Mouse (Mus musculus) urinary bladder, postnatal 14 days (tissue): Measurements from ENCODE around the gene Clns1a.

Source experiments
- DNase-seq: peaks from one replicate; pipeline ENCODE4 v3.0.0; 2021; ENCODE audit warnings: low spot score

Gene Clns1a

GRCm38 (mm10) chr7:97728666-97729614, 32.5 kb downstream of the Clns1a start:
- DNase-seq = no peak

- DNase-seq = no peak
Measured at GRCm38 (mm10) chr7:97730427-97730826, 34.0 kb downstream of the Clns1a start.

- DNase-seq = no peak
Measured at GRCm38 (mm10) chr7:97733606-97734005, 37.2 kb downstream of the Clns1a start.

DNA sequence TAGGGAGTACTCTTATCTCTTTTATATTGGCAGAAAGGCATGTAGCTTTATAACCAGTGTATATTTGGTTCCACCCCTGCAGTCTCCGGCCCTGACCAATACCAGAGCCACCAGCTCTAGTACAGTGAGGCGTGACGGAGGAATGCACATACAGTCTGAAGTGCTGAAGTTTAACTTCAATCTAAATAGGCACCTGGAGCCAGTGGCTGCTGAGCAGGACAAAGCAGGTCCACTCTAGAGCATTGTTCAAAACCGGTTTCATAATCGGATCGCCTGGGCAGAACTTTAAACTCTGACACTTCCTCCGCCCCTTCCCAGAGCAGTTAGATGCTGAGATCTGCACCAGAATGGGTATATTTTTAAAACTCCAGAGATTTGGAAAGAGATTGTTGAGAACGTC, 38.6 kb downstream of the Clns1a start:
- DNase-seq = no peak

DNA sequence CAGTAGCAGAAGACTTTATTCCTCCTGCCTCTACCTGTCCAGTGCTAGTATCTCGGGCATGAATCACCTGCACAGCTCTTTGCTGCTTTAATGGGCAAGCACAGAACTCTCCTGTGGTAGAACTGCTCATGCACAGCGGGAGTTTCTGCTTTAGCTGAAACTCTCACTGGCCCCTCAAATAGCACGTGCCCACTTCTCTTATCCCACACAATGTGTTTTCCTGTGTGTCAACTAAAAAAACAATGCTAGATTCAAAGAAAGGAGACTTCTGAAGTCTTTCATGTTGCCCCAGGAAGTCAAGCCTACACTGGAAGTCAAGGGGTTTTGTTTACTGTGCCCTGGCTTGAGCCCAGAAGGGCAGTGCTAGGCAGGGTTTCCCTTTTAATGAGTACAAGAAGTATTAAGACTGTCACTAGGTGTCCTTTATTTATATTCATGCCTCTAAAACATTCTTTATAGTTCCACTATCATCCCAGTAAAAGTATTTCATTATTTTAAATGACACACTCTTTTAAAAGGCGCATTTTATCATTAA, 39.5 kb downstream of the Clns1a start:
- DNase-seq = no peak

DNA sequence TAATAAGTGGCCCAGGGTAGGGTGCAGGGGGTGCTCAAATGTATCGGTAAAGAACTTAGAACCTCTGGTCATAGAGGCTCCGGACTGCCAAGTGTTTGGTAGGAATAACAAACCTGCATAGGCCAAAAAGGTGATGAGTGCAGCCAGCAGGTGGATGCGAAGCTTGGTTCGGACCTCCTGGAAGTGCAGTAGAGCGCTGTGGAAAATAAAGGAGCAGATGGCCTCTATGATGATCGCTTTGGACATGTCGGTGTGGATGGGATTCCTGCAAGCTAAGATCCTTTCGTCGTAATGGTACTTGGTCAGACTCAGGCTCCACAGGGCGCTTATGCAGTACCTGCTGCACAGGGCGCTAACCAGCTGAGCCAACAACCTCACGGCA, 40.8 kb downstream of the Clns1a start:
- DNase-seq = no peak

DNA sequence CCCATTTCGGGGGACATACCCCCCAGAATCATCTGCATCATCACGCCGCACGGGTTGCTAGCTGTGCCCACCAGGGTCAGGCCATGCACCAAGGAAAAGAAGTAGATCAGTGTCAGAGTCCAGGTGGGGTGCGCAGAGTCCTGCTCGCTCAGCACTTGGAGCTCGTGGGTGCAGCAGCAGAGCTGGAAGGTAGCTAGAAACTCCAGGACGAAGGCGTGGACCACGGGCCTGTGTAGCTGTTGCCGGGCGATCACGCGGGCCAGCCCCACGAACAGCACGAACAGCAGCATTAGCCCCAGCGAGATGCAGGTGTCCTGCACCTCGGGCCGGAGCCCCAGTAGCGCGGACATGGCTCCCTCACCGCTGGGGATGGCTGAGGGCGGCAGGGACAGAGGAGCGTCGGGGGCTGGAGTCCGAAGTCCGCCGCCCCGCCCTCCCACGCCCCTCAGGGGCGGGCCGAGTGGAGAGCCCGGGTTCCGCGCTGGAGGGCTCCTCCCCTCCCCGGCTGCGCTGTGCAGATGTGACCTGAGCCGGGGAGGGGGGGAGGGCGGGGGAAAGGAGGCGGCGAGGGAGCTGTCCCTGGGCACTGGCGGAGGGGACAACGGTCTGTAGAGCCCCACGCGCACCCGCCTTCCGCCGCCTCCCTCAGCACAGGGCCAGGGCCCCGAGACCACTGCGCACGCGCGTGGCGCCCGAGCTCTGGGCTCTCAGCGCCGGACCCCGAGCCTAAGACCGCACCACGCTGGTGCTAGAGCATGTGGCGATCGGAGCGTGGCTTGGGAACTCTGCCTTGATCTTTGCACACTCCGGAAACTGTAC, 41.4 kb downstream of the Clns1a start, which contains the start of gene Aqp11:
Aqp11 (minus strand) TSS at position 652 of the 819 bp plus-strand sequence.
- peak; percentile 84 for DNase-seq

- DNase-seq = no peak
Measured at GRCm38 (mm10) chr7:97740948-97741347, 44.5 kb downstream of the Clns1a start.

DNA sequence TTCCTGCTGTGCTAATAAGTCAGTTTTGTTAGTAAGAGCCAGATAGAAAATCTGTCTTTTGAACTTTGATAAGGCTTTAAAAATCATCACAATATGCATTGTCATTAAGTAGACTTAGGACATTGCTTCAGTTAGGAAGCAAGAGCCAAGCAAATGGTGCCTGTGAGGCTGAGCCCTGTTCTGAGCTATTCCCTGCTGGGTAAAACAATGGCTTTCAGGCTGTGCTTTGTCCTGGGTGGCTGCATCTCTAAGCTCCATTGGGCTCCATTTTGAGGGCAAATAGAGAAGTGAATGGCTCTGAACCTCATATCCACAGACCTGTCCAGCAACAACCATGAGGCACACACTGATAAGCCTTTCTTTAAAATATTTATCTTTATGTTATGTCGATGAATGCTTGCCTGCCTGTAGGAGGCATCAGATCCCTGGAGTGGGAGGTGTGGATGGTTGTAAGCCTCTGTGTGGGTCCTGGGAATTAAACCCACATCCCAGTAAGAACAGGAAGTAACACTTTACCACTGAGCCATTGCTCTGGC, 45.4 kb downstream of the Clns1a start:
- no peak for DNase-seq

GRCm38 (mm10) chr7:97745299-97745698, 48.9 kb downstream of the Clns1a start:
- peak; percentile 64 for DNase-seq

- DNase-seq = no peak
Measured at GRCm38 (mm10) chr7:97747176-97747707, 50.8 kb downstream of the Clns1a start.

- peak; percentile 87 for DNase-seq
Measured at GRCm38 (mm10) chr7:97747787-97748497, 51.5 kb downstream of the Clns1a start.

DNA sequence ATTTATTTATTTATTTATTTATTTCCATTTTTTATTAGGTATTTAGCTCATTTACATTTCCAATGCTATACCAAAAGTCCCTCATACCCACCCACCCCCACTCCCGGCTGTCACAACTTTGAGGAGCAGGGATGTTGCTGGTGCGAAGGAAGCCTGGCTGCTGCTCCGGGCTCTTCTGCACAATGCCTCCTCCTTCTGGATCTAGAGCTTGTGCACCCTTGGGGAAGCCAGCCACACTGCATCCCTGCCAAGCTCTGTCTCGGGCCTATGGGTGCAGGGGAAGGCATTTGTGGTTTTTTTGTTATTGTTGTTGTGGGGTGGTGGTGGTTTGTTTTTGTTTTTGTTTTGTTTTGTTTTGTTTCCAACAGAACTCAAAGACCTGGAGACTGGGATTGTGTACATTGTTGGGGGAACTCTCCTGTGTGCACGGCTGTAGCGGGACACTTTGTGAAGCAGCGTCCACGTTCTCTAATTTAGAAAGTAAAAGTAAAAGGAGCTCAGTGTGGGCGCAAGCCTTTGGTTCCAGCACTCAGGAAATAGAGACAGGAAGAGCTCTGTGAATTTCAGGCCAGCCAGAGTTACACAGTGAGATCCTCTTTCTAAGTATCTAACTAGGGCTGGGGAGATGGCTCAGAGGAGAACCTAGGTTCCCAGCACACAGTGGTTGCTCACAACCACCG, 52.2 kb downstream of the Clns1a start:
- DNase-seq = no peak

DNA sequence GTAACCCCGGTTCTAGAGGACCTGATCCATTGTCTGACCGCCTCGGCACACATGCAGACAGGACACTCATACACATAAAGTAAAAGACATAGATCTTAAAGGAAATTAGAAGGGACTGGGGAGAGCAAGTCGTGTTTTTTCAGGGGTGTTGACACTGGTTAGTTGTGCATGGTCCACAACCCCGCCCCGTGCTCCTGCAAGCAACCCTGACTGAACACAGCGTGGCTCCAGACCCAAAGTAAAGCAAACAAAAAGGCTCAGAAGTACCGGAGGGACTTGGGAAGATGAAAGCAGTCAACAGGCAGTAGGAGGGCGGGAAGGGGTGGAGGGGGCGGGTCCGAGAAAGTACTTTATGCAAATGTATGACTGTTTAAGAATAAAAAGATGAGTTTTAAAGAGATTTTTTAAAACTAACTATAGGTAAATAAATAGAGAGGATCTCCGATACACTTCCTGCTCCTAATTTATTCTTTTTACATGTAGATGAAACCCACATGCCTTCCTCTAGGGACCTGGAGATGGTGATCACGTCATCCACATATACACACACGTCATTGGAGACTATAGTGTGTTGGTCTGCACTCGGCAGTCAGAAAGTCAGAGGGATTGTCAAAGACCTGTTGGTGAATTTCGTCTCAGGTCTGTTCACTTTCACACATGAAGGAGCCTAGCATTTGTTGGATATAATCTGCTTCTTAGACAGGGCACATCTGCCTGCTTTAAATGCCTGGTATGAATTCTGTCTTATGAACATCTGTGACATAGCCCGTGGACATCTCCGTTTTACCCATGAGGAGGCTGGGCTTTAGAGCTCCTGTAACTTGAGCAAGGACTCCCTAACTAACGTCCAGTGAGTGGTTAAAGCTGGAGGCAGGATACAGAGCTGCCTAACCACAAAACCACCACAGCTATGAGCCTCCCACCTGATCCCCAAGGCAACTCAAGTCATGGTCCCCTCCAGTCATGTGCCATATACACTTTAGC, 53.1 kb downstream of the Clns1a start:
- no peak for DNase-seq

DNA sequence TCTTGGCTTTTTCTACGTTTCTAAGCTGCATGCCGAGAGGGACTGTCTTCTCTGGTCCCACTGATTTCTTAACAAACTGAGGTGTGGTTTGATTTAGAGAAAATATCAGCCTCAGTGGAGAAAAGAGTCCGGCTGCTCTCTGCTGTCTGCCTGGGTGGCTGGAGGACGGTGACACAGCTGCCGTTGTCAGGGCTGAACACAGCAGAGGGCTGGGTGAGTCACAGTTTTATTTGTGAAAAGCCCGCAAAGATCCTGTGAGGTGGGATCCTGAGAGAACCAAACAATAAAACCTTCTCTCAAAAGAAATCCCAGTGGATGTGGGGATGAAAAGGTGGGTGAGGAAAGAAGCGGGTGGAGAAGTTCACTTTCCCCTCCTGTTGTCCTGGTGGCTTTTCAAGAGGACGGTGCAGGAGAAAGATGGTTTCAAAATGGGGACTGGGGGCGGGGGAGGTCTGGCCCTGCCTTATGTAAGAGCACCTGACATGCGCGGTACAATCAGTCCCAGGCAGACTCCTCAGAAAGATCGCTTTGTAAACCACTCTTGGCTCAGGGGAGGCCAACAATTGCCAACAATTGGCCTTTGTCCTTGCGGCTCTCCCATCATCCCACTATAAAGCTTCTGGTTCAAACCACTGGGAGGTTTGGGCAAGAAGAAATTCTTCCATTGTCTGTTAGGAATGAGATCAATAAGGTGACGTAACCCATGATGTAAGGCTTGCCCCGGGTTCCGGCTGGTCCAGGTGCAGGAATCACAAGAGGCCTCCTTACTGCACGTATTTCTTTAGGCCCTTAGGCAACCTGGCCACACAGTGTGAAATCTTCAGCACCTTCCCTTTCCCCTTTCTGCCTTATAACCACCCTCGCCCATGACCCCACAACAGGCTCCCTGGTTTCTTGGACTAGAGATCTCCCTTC, 60.8 kb downstream of the Clns1a start:
- no peak for DNase-seq

DNA sequence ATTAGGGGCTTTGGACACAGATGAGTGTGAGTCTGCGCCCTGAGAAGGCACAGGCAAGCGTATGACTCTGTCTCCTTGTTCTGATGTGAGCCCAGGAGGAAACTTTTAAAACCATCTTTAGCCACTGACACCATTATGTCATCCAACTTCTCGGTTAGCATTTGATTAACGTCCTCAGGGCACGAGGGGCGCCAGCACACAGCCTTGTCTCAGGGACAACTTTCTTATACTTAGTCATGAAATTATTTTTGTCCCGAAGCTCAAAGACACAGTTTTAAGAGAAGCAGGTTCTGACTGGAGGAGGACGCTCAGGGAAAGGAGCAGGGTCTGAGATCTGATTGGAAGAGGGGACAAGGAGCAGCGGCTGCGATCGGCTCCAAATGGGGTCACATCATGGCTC, 68.2 kb downstream of the Clns1a start:
- no peak for DNase-seq

DNA sequence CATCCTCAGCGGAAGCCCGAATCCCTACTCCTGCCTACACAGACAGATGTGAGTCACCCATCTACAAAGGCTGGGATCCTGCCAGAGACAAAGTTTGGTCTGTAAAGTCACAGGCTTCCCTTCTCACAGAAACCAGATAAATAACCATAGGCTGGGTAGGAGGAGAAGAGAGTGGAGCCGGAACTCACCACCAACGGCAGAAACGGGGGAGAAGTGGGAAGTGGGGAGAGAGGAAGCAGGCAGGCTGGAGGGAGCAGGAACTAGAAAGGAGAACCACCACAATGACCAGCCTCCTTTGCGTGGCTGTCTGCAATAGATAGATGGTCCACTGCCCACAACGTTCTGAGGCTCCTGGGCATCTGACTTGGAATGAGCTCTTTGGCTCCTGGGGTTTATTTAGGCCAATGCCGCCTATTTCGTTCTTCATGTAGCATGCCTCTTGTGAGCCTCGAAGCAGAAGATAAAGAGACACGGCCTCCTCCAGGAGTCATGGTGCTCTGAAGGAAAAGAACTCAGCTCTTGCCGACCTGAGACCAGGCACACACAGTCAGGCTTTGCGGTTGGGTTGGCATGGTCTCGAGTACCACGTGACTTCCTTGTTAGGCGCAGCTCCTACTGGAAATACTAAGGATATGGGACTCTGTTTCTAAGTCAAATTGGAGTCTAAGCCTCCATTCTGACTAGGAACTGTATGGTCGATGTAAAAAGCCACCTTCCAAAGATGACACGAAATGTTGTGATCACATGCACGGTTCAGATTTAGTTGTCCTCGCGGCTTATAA, 68.9 kb downstream of the Clns1a start:
- DNase-seq = peak; percentile 22

GRCm38 (mm10) chr7:97765963-97766347, 69.5 kb downstream of the Clns1a start:
- no peak for DNase-seq
